Mouse (Mus musculus): ENCODE data around the gene 1700042G07Rik.
"Not testable (repeated sequence)": the region's sequence is repeated elsewhere in the genome, so short reads cannot be mapped to it uniquely, and the experiment has no call there.

Gene 1700042G07Rik

GRCm38 (mm10) chr4:116208891-116209290 is 35.7 kb downstream of the 1700042G07Rik start:
- no peak for DNase-seq (ENCODE audit: low spot score)

- no peak for DNase-seq (ENCODE audit: low spot score)
These were observed 42.9 kb downstream of the 1700042G07Rik start for GRCm38 (mm10) chr4:116215895-116216605.

GRCm38 (mm10) chr4:116217046-116217445 is 43.9 kb downstream of the 1700042G07Rik start:
- no peak for DNase-seq (ENCODE audit: low spot score)

GRCm38 (mm10) chr4:116217661-116218060 is 44.5 kb downstream of the 1700042G07Rik start:
- DNase-seq (ENCODE audit: low spot score), result not testable (repeated sequence)

- DNase-seq (ENCODE audit: low spot score), result no peak
These were observed 45.9 kb downstream of the 1700042G07Rik start for GRCm38 (mm10) chr4:116219056-116219455.

GRCm38 (mm10) chr4:116220071-116220650 is 47.0 kb downstream of the 1700042G07Rik start:
- no peak for DNase-seq (ENCODE audit: low spot score)

GRCm38 (mm10) chr4:116220780-116221139 is 47.6 kb downstream of the 1700042G07Rik start:
- no peak for DNase-seq (ENCODE audit: low spot score)

- peak; percentile 99 for DNase-seq (ENCODE audit: low spot score)
These were observed 48.1 kb downstream of the 1700042G07Rik start, which contains the start of gene Pik3r3 for GRCm38 (mm10) chr4:116221140-116221851. Gene Pik3r3 (plus strand): TSS chr4:116221618.

- no peak for DNase-seq (ENCODE audit: low spot score)
These were observed 49.0 kb downstream of the 1700042G07Rik start for GRCm38 (mm10) chr4:116221996-116222842.

- DNase-seq (ENCODE audit: low spot score), result no peak
These were observed 49.6 kb downstream of the 1700042G07Rik start for GRCm38 (mm10) chr4:116222843-116223119.

Measured in lung, postnatal 25 days (tissue).